ENCODE assay signal across 7 mouse cellular contexts in the genomic region with DNA sequence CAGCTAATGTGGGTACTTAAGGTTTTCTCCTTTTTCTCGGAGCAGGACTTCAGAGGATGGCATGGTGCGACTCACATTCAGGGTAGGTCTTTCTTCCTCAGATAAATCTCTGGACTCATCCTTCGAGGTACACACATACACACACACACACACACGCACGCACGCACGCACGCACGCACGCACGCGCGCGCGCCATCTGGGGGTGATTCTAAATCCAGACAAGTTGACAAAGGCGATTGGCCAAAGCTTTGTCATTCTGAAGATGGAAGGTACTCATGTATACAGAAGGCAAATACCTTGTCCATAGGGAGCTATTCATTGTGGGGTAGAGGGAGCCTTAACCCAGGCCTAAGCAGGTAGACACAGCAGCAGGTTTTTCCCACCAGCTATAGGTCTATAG.
DNase-seq lines count a peak whose midpoint lies in the region; ATAC-seq and TF ChIP-seq lines count a peak whose summit lies in the region.

No protein-coding gene starts in this region.

- WGBS in thymus, adult 2 months: 91% methylated on average over 16 of the region's 16 CpGs
- 85% methylated on average over 16 of the region's 16 CpGs for WGBS in forebrain, embryonic 14.5 days
- WGBS in liver, embryonic 12.5 days (ENCODE audit: insufficient replicate concordance): 81% methylated on average over 16 of the region's 16 CpGs

- no peak overlapping the region for H3K4me3 ChIP-seq in thymus, adult 2 months (ENCODE audit: control insufficient read depth, insufficient read depth, low read length)
- H3K4me3 ChIP-seq in forebrain, embryonic 14.5 days (ENCODE audit: low read depth, low read length): no peak overlapping the region
- no peak overlapping the region; the same call in 1 of the 2 replicates for H3K4me3 ChIP-seq in liver, embryonic 12.5 days

- H3K4me1 ChIP-seq in thymus, adult 2 months (replicated peaks; ENCODE audit: control insufficient read depth, insufficient read depth, low read length): peaks cover 9% of the 10 kb centered on the region
- peaks cover 11% of the 10 kb centered on the region for H3K4me1 ChIP-seq in forebrain, embryonic 14.5 days (ENCODE audit: control insufficient read depth, insufficient read depth, low read length)
- H3K4me1 ChIP-seq in liver, embryonic 12.5 days: peaks cover 18% of the 10 kb centered on the region

- peak overlapping the region; percentile 51 for H3K4me2 ChIP-seq in forebrain, embryonic 14.5 days (ENCODE audit: low read length)
- peak overlapping the region; percentile 85 for H3K4me2 ChIP-seq in liver, embryonic 12.5 days

- no peak for TF ChIP-seq POLR2A in thymus, adult 2 months (IDR thresholded peaks at IDR 0.05; ENCODE audit: control insufficient read depth, extremely low read depth, insufficient read depth, low read length, poor library complexity)

- no peak overlapping the region for H3K27ac ChIP-seq in thymus, adult 2 months (ENCODE audit: control insufficient read depth, insufficient read depth, low read length)
- peak overlapping the region; percentile 63; the same call in 1 of the 2 replicates for H3K27ac ChIP-seq in forebrain, embryonic 14.5 days (ENCODE audit: low read depth, low read length)
- H3K27ac ChIP-seq in liver, embryonic 12.5 days: peak overlapping the region; percentile 73

- 0 out of 2 replicates have a peak, but pooled peaks have one; percentile 24 for ATAC-seq in forebrain, embryonic 14.5 days
- no peak for ATAC-seq in liver, embryonic 12.5 days
- no peak for ATAC-seq in megakaryocyte, adult 5-6 weeks (ENCODE audit: poor library complexity, severe bottlenecking)
- ATAC-seq in activated CD4-positive, CD25-positive, alpha-beta regulatory T cell, adult 4 months: no peak

- no peaks in the 10 kb centered on the region for H3K36me3 ChIP-seq in thymus, adult 2 months (ENCODE audit: control insufficient read depth, insufficient read depth, low read length)
- no peaks in the 10 kb centered on the region for H3K36me3 ChIP-seq in forebrain, embryonic 14.5 days (ENCODE audit: control insufficient read depth, insufficient read depth, low read length)
- no peaks in the 10 kb centered on the region for H3K36me3 ChIP-seq in liver, embryonic 12.5 days

- no peak for TF ChIP-seq CTCF in thymus, adult 2 months (IDR thresholded peaks at IDR 0.05; ENCODE audit: borderline replicate concordance, control insufficient read depth, extremely low read depth, insufficient read depth, low read length, poor library complexity)

- peak overlapping the region; percentile 45; the same call in 1 of the 2 replicates for H3K9ac ChIP-seq in forebrain, embryonic 14.5 days (ENCODE audit: low read length)
- peak overlapping the region; percentile 71; the same call in 1 of the 2 replicates for H3K9ac ChIP-seq in liver, embryonic 12.5 days

- no peaks in the 10 kb centered on the region for H3K9me3 ChIP-seq in forebrain, embryonic 14.5 days (replicated peaks; ENCODE audit: control insufficient read depth, low read length)
- H3K9me3 ChIP-seq in liver, embryonic 12.5 days (replicated peaks): no peaks in the 10 kb centered on the region

- DNase-seq in thymus, postnatal 25 days: peak; percentile 5
- DNase-seq in thymus, adult 2 months: no peak
- DNase-seq in forebrain, embryonic 14.5 days (ENCODE audit: low spot score): no peak
- no peak for DNase-seq in frontal cortex, postnatal 10 days (ENCODE audit: low spot score in 2 of 2)

- no peaks in the 10 kb centered on the region for H3K27me3 ChIP-seq in thymus, adult 2 months (ENCODE audit: control insufficient read depth, insufficient read depth, low read length)
- no peaks in the 10 kb centered on the region for H3K27me3 ChIP-seq in forebrain, embryonic 14.5 days (replicated peaks; ENCODE audit: control insufficient read depth, insufficient read depth, low read length)
- no peaks in the 10 kb centered on the region for H3K27me3 ChIP-seq in liver, embryonic 12.5 days (replicated peaks)
